Mouse (Mus musculus): ENCODE data around the gene Gm10130. TPM values are rescaled to one million over a fixed set of nuclear protein-coding genes. Genes with fewer than 3 reads are reported as not detected.
"Not testable (repeated sequence)": the region's sequence is repeated elsewhere in the genome, so short reads cannot be mapped to it uniquely, and the experiment has no call there.

Gm10130 gene
- 2.2 TPM in 2 replicates for polyA plus RNA-seq (2015; fragmentation: Nextera tagmentation; extraction: Ambion mirVana)

DNA sequence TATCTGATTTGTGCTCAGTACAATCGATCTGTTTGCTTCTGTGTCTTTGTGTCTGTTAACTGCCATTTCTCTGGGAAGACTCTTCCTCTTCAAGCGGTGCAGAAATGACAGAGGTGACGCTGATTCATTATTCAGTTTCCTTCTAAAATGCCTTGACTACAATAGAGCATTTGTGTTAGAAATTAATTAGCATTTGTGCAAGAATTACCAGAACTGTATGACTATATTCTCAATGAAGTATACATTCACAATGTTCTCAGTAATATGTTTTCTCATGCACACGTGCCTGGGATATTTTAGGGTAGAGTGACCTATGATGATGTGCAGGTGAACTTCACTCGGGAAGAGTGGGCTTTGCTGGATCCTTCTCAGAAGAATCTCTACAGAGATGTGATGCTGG is at the start of gene Gm10130:
Gene Gm10130, plus strand, starts transcription at position 301 of the 400 bp plus-strand sequence.
- no peak for ATAC-seq (ENCODE audit: low read depth)
- 92% methylated on average over 5 of the region's 5 CpGs for WGBS
- H3K36me3 ChIP-seq (ENCODE audit: control insufficient read depth, insufficient read depth, low read length): peaks cover 35% of the 10 kb centered on the region

DNA sequence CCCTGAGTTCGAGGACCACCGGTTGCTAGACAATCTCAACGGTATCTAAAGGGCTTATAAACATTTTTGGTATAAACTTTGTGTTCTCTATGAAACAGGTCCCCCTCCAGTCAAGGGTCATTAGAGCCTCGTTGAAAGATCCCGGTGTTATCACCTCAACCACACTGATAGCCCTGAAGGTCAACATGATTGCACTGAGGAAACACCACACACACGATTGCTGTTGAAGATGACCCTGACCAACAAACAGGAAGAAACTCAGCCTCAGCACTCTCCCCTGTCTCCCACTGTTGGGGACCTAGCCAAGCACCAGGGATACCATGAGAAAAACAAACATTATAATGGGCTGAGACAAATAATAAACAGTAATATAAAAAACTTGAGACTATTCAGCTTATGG is 29.8 kb upstream of the Gm10130 start:
- H3K36me3 ChIP-seq (ENCODE audit: control insufficient read depth, insufficient read depth, low read length): no peaks in the 10 kb centered on the region
- H3K9ac ChIP-seq (ENCODE audit: low read length): no peak overlapping the region
- no peaks in the 10 kb centered on the region for H3K27me3 ChIP-seq (ENCODE audit: control insufficient read depth, insufficient read depth, low read depth, low read length)
- no peak for ATAC-seq (ENCODE audit: low read depth)
- H3K4me3 ChIP-seq (ENCODE audit: low read length): no peak overlapping the region
- H3K4me2 ChIP-seq (ENCODE audit: low read depth, low read length): no peak overlapping the region
- no peaks in the 10 kb centered on the region; the same call in 1 of the 2 replicates for H3K9me3 ChIP-seq (ENCODE audit: control insufficient read depth, low read length)
- H3K4me1 ChIP-seq (replicated peaks; ENCODE audit: control insufficient read depth, insufficient read depth, low read length): no peaks in the 10 kb centered on the region
- H3K27ac ChIP-seq (ENCODE audit: low read length): no peak overlapping the region
- WGBS: 71% methylated on average over 6 of the region's 6 CpGs

More for the DNA sequence above, at the start of gene Gm10130:
- H3K9ac ChIP-seq (ENCODE audit: low read length): no peak within 1 kb of the TSS
- no peaks in the 10 kb centered on the region for H3K27me3 ChIP-seq (ENCODE audit: control insufficient read depth, insufficient read depth, low read depth, low read length)
- H3K4me2 ChIP-seq (ENCODE audit: low read depth, low read length): no peak within 1 kb of the TSS
- H3K27ac ChIP-seq (ENCODE audit: low read length): no peak within 1 kb of the TSS
- H3K9me3 ChIP-seq (ENCODE audit: control insufficient read depth, low read length): peaks cover 18% of the 10 kb centered on the region
- no peaks in the 10 kb centered on the region for H3K4me1 ChIP-seq (replicated peaks; ENCODE audit: control insufficient read depth, insufficient read depth, low read length)
- H3K4me3 ChIP-seq (ENCODE audit: low read length): no peak within 1 kb of the TSS

DNA sequence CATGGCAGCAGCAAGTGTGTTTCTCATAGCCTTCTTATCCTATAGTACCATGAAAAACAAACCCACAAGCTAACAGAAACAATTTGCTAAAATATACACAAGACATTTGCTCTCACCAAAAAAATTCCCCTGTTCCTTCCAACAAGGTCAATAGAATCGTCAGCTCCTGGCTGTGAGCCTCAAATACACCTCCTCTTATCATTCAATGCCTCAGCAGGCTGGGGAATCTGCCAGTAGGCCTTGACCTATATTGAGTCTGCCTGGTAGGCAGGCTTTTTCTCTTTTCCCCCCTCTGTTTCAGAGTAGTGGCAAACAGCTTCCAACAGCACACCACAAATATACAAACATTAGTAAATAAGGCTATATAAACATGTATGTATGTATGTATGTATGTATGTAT is 24.4 kb upstream of the Gm10130 start:
- no peak for ATAC-seq (ENCODE audit: low read depth)
- H3K9me3 ChIP-seq (ENCODE audit: control insufficient read depth, low read length): no peaks in the 10 kb centered on the region; the same call in 1 of the 2 replicates
- no peaks in the 10 kb centered on the region for H3K27me3 ChIP-seq (ENCODE audit: control insufficient read depth, insufficient read depth, low read depth, low read length)
- no peak overlapping the region for H3K9ac ChIP-seq (ENCODE audit: low read length)
- H3K4me2 ChIP-seq (ENCODE audit: low read depth, low read length): no peak overlapping the region
- H3K36me3 ChIP-seq (ENCODE audit: control insufficient read depth, insufficient read depth, low read length): no peaks in the 10 kb centered on the region
- WGBS: 38% methylated on average over 1 of the region's 1 CpGs
- H3K4me3 ChIP-seq (ENCODE audit: low read length): no peak overlapping the region
- no peaks in the 10 kb centered on the region for H3K4me1 ChIP-seq (replicated peaks; ENCODE audit: control insufficient read depth, insufficient read depth, low read length)
- H3K27ac ChIP-seq (ENCODE audit: low read length): no peak overlapping the region

DNA sequence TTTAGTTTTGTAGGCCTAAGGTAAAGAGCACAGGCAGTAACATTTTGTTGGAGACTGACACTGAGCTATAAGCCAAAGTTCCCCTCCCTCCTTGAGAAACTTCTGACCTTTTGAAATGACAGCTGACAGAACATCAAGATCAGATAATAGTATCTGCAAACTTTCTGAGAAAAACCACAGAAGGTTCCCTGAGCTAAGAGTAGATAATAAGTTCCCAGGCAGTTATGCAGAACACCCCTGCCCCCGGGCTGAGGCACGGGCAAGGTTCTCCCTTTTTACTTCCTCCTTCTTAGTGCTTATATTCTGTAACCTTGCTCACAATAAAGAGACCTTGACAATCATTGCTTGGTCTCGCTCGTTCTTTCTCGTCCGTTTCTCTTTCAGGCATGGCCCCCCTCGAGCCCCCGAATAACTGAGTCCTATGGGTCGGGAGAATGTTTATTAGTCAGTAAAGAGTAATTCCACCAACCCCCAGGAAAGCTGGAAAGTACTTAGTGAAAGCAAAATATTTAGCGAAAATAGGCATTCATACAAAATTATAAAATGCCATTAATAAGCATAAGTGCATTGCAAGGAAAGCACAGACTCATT is 16.2 kb upstream of the Gm10130 start:
- Histone ChIP-seq H3K9ac (ENCODE audit: low read length) (no peak overlapping the region), H3K4me2 (ENCODE audit: low read depth, low read length) (no peak overlapping the region), H3K9me3 (ENCODE audit: control insufficient read depth, low read length) (no peaks in the 10 kb centered on the region), H3K36me3 (ENCODE audit: control insufficient read depth, insufficient read depth, low read length) (no peaks in the 10 kb centered on the region), H3K27ac (ENCODE audit: low read length) (no peak overlapping the region), H3K27me3 (ENCODE audit: control insufficient read depth, insufficient read depth, low read depth, low read length) (no peaks in the 10 kb centered on the region), H3K4me1 (replicated peaks; ENCODE audit: control insufficient read depth, insufficient read depth, low read length) (no peaks in the 10 kb centered on the region), H3K4me3 (ENCODE audit: low read length) (no peak overlapping the region)
- WGBS: 82% methylated on average over 10 of the region's 10 CpGs
- ATAC-seq (ENCODE audit: low read depth): no peak

DNA sequence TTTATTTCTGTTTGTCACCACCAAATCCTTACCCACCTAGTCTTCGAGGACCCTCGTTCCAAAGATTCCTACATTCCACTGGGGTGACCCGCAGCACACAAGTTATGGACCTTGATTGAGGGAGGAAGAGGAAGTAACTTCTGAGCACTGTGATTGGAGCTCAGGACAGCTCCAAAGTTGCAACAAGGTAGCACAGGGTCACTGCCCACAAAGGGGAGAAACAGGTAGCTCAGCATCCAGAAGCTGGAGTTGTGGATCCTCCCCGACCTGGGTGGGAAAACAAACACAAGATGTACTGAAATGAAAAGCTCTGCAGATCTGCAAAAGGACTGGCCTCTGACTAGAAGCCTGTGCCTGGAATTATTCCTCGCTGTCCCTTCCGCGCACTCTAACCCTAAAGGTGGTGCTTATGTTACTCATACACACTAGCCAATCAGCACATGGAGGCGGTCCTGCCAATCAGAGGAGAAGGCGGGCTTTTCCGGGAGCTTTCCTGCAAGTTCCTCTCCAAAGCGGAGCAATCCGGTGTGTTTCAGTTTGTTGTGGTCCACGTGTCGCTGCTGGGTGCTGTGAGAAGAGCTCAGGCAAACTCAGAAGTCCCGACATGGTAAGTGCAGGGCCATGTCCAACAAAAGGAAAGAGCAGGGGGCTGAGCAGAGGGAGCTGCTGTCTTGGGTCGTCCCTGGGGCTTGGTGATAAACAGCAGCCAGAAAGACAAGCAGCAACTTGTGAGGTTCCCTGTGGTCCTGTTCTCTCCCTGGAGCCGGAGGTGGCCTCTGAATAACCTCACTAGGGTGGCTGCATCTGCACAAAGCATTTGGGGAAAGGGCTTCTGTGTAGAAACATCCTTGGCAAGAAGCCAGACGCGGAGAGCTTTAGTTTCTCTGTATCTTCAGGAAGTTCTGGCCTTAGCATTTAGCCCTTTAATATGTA is 12.3 kb upstream of the Gm10130 start:
- WGBS: 7% methylated on average over 19 of the region's 19 CpGs
- H3K4me1 ChIP-seq (replicated peaks; ENCODE audit: control insufficient read depth, insufficient read depth, low read length); H3K9me3 ChIP-seq (ENCODE audit: control insufficient read depth, low read length); H3K27me3 ChIP-seq (ENCODE audit: control insufficient read depth, insufficient read depth, low read depth, low read length); H3K36me3 ChIP-seq (ENCODE audit: control insufficient read depth, insufficient read depth, low read length): not testable (repeated sequence)
- H3K4me3 ChIP-seq (ENCODE audit: low read length): peak overlapping the region; percentile 71
- H3K27ac ChIP-seq (ENCODE audit: low read length): peak overlapping the region; percentile 68
- ATAC-seq (ENCODE audit: low read depth): peak; percentile 100
- peak overlapping the region; percentile 63 for H3K4me2 ChIP-seq (ENCODE audit: low read depth, low read length)
- peak overlapping the region; percentile 77 for H3K9ac ChIP-seq (ENCODE audit: low read length)

DNA sequence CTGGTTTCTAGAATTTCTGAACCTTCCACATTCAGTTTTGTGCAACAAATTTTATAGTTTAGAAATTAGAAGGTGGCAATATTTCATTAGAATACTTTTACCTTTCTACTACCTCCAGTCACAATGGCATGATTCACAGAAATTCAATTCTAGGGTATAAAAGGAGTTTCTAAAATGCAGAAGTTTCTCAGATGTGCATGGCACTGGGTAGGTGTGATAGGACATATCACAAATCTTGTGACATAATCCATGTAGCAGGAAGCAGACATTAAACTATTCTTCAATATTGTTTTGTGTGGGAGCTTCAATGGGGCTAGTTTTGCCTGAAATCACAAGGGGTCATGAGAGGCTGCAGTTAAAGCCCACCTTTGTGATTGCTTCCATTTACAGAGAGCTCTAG is 7.4 kb upstream of the Gm10130 start:
- Histone ChIP-seq H3K27me3 (ENCODE audit: control insufficient read depth, insufficient read depth, low read depth, low read length) (no peaks in the 10 kb centered on the region), H3K36me3 (ENCODE audit: control insufficient read depth, insufficient read depth, low read length) (peaks cover 24% of the 10 kb centered on the region), H3K4me3 (ENCODE audit: low read length) (no peak overlapping the region), H3K27ac (ENCODE audit: low read length) (no peak overlapping the region), H3K4me1 (replicated peaks; ENCODE audit: control insufficient read depth, insufficient read depth, low read length) (no peaks in the 10 kb centered on the region), H3K9me3 (ENCODE audit: control insufficient read depth, low read length) (peaks cover 18% of the 10 kb centered on the region), H3K9ac (ENCODE audit: low read length) (no peak overlapping the region), H3K4me2 (ENCODE audit: low read depth, low read length) (no peak overlapping the region)
- no peak for ATAC-seq (ENCODE audit: low read depth)

DNA sequence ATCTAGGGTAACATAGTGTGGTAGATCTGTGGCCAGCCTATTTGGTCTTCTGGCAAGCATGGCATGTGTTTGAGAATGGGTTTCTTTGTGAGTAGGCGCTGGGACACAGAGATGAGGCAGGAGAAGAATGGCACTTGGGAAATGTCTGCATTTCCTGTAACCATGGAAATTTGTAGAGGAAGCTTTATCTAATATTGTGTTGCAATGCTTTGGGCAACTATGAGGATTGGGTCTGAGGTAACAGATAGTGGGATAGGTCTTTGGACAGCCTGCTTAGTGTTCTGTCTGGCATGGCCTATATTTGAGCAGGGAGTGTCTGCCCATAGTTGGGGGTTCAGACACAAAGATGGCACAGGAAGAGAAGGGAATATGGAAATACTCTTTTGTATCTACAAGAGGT is 4.5 kb upstream of the Gm10130 start:
- WGBS: 96% methylated on average over 1 of the region's 1 CpGs
- no peak overlapping the region for H3K9ac ChIP-seq (ENCODE audit: low read length)
- H3K27me3 ChIP-seq (ENCODE audit: control insufficient read depth, insufficient read depth, low read depth, low read length): no peaks in the 10 kb centered on the region
- H3K9me3 ChIP-seq (ENCODE audit: control insufficient read depth, low read length): peaks cover 28% of the 10 kb centered on the region
- H3K4me1 ChIP-seq (replicated peaks; ENCODE audit: control insufficient read depth, insufficient read depth, low read length): no peaks in the 10 kb centered on the region
- H3K4me2 ChIP-seq (ENCODE audit: low read depth, low read length): no peak overlapping the region
- peaks cover 29% of the 10 kb centered on the region for H3K36me3 ChIP-seq (ENCODE audit: control insufficient read depth, insufficient read depth, low read length)
- no peak for ATAC-seq (ENCODE audit: low read depth)
- H3K27ac ChIP-seq (ENCODE audit: low read length): no peak overlapping the region
- H3K4me3 ChIP-seq (ENCODE audit: low read length): no peak overlapping the region

DNA sequence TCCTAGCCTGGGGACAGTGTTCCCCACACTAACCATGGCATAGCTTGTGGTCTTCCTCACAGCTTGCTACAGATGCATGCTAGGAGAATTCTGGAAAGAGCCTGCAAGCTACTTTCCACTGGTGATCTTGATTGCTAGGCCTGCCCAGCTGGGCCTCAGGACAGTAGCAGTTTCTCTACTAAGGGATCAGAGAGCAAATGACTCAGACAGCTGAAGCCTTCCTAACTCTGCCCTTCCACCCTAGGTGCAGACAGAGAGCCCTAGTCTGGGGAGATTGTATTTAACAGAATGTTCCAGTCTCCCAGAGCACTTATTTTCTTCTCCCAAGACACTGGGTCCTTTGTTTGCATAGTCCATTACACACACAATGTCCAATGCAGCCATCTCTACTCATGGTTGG is 33.6 kb downstream of the Gm10130 start:
- H3K4me2 ChIP-seq (ENCODE audit: low read depth, low read length); ATAC-seq (ENCODE audit: low read depth); H3K9me3 ChIP-seq (ENCODE audit: control insufficient read depth, low read length); H3K27ac ChIP-seq (ENCODE audit: low read length); H3K9ac ChIP-seq (ENCODE audit: low read length); H3K36me3 ChIP-seq (ENCODE audit: control insufficient read depth, insufficient read depth, low read length); H3K27me3 ChIP-seq (ENCODE audit: control insufficient read depth, insufficient read depth, low read depth, low read length); H3K4me1 ChIP-seq (replicated peaks; ENCODE audit: control insufficient read depth, insufficient read depth, low read length); H3K4me3 ChIP-seq (ENCODE audit: low read length): not testable (repeated sequence)

DNA sequence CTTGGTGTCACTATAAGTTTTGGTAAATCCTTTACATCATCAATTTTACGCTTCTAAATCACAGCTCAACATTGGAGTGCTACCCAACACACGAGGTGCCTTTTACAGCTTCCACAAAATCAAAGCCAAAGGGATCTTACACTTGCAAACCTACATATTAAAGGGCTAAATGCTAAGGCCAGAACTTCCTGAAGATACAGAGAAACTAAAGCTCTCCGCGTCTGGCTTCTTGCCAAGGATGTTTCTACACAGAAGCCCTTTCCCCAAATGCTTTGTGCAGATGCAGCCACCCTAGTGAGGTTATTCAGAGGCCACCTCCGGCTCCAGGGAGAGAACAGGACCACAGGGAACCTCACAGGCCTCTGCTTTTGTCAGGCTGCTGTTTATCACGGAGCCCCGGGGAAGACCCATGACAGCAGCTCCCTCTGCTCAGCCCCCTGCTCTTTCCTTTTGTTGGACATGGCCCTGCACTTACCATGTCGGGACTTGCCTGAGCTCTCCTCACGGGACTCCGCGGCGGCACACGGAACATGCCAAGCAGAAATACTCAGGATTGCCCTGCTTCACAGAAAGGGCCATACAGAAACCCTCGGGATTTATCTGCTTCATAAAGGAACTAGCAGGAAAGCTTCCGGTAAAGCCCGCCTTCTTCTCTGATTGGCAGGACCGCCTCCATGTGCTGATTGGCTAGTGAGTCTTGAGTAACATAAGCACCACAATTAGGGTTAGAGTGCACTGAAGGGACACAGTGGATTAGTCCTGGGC is 38.8 kb downstream of the Gm10130 start, which contains the start of gene 3300002I08Rik:
Gene 3300002I08Rik, minus strand, starts transcription at position 653 of the 765 bp plus-strand sequence.
- not testable (repeated sequence) for H3K4me1 ChIP-seq (replicated peaks; ENCODE audit: control insufficient read depth, insufficient read depth, low read length); H3K36me3 ChIP-seq (ENCODE audit: control insufficient read depth, insufficient read depth, low read length); H3K27me3 ChIP-seq (ENCODE audit: control insufficient read depth, insufficient read depth, low read depth, low read length); H3K9me3 ChIP-seq (ENCODE audit: control insufficient read depth, low read length)
- H3K4me2 ChIP-seq (ENCODE audit: low read depth, low read length): peak within 1 kb of the TSS; percentile 46
- H3K4me3 ChIP-seq (ENCODE audit: low read length): peak within 1 kb of the TSS; percentile 74
- peak within 1 kb of the TSS; percentile 85 for H3K9ac ChIP-seq (ENCODE audit: low read length)
- H3K27ac ChIP-seq (ENCODE audit: low read length): peak within 1 kb of the TSS; percentile 80
- ATAC-seq (ENCODE audit: low read depth): peak; percentile 100
- 2% methylated on average over 16 of the region's 17 CpGs for WGBS

Data from lung, embryonic 16.5 days (tissue).